Mouse (Mus musculus) liver, postnatal 0 days (tissue): ENCODE measurements around the gene Sgcb. TPM values are rescaled to one million over a fixed set of nuclear protein-coding genes. Genes with fewer than 3 reads are reported as not detected.

Experiments used
- ATAC-seq: fragments of 200-750 bp; cut with Nextera tagmentation; 2 replicates; pipeline ENCODE4 v1.8.0; 2017; ENCODE audit warnings: mild to moderate bottlenecking, moderate library complexity
- DNase-seq: peaks from one replicate; pipeline ENCODE4 v3.0.0-alpha.2; 2016
- H3K27ac ChIP-seq: fragments of 300-500 bp; sonication (generic); 2 replicates; pipeline ENCODE4 v1.5.1; 2014; ENCODE audit warnings: antibody characterized with exemption, moderate library complexity, mild to moderate bottlenecking, low read depth
- H3K27me3 ChIP-seq: fragments of 300-500 bp; sonication (generic); 2 replicates; pipeline ENCODE4 v1.6.1; 2014; ENCODE audit warnings: low read length, control low read depth, mixed read lengths; ENCODE audit not compliant: insufficient read depth
- H3K36me3 ChIP-seq: fragments of 300-500 bp; sonication (generic); replicated peaks from 2 replicates; pipeline ENCODE4 v1.6.1; 2014; ENCODE audit warnings: mild to moderate bottlenecking, control low read depth, low read length, moderate library complexity, mixed read lengths; ENCODE audit not compliant: insufficient read depth
- H3K4me1 ChIP-seq: fragments of 300-500 bp; sonication (generic); 2 replicates; pipeline ENCODE4 v1.6.1; 2014; ENCODE audit warnings: antibody characterized with exemption, mild to moderate bottlenecking, control low read depth; ENCODE audit not compliant: insufficient read depth
- H3K4me2 ChIP-seq: fragments of 300-500 bp; sonication (generic); 2 replicates; pipeline ENCODE4 v1.6.1; 2014; ENCODE audit warnings: low read depth, mild to moderate bottlenecking, low read length, moderate library complexity, mixed read lengths
- H3K4me3 ChIP-seq: fragments of 300-500 bp; sonication (generic); 2 replicates; pipeline ENCODE4 v1.5.1; 2014; ENCODE audit warnings: low read depth, low read length
- H3K9ac ChIP-seq: fragments of 300-500 bp; sonication (generic); replicated peaks from 2 replicates; pipeline ENCODE4 v1.6.1; 2014; ENCODE audit warnings: mild to moderate bottlenecking, moderate library complexity
- H3K9me3 ChIP-seq: fragments of 300-500 bp; sonication (generic); 2 replicates; pipeline ENCODE4 v1.6.1; 2016; ENCODE audit warnings: mild to moderate bottlenecking, control low read depth, low read length, mixed read lengths
- CTCF ChIP-seq: sonication (generic); IDR thresholded peaks from 2 replicates; pipeline ENCODE4 v1.5.1; 2016; ENCODE audit warnings: antibody characterized with exemption, low read depth
- EP300 ChIP-seq: IDR thresholded peaks from 2 replicates; pipeline ENCODE4 v1.6.1; 2016; ENCODE audit warnings: antibody characterized with exemption, low read depth, mild to moderate bottlenecking
- WGBS: fragments of 180-500 bp; shearing (Covaris S2); extraction: QIAGEN DNeasy Blood & Tissue Kit; methylation state at CpG from one replicate; pipeline ENCODE4 v1.1.7; 2014; ENCODE audit not compliant: insufficient replicate concordance; 5-methylcytosine and 5-hydroxymethylcytosine counted together
- polyA plus RNA-seq: library from polyadenylated mRNA; unstranded; fragments of >200 nt; fragmentation: Nextera tagmentation; extraction: Ambion mirVana; gene quantifications from 2 replicates; pipeline ENCODE4 v1.2.1, GENCODE M21; 2015

The Sgcb gene
- polyA plus RNA-seq, 1 experiment from 2014 or later, result 2.3 TPM

DNA sequence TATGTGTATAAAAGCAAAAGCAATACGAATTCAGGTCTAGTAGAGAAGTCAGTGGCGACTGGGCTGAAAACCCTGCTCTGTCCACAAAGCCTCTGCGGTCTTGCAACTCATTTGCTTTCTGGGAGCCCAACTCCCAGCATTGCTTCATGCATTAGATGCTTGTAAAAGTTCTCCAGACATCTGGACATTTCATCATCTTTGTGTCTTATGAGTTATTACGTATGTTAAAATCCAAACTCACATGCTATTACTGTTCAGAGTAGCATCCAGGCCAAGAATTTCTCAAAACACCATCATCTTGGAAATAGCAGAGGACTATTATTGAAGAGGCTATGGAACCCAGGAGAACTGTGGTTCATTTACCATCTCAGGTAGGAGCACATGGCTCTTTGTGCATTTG is 36.5 kb downstream of the Sgcb start:
- DNase-seq (no peak), ATAC-seq (no peak)
- Histone ChIP-seq H3K9me3 (no peaks in the 10 kb centered on the region; the same call in 1 of the 2 replicates), H3K27ac (no peak overlapping the region), H3K9ac (no peak overlapping the region), H3K4me3 (no peak overlapping the region), H3K36me3 (no peaks in the 10 kb centered on the region), H3K27me3 (no peaks in the 10 kb centered on the region), H3K4me1 (no peaks in the 10 kb centered on the region), H3K4me2 (no peak overlapping the region)
- TF ChIP-seq EP300 (no peak), CTCF (no peak)
- 84% methylated on average over 4 of the region's 4 CpGs for WGBS

DNA sequence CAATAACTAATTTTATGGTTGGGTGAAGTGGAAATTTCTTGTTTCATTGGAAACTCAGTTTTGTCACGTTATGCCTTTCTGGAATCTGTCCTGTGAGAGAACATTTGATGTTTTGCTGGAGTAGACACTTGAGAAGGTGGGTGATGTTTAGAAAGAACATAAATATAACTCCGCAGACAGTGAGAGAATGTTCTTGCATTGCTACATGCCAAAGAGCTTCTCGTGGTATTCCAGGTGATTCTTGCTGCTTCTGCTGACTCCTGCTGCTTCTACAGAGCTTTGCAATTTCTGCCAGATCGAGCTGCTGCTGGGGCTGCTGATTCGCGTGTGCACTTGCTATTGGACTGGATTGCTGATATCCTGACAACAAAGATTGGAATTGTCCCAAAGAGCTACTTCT is 42.6 kb downstream of the Sgcb start:
- Histone ChIP-seq H3K9me3 (no peaks in the 10 kb centered on the region; the same call in 1 of the 2 replicates), H3K4me3 (no peak overlapping the region), H3K4me1 (no peaks in the 10 kb centered on the region), H3K4me2 (no peak overlapping the region), H3K36me3 (no peaks in the 10 kb centered on the region), H3K9ac (no peak overlapping the region), H3K27ac (no peak overlapping the region), H3K27me3 (no peaks in the 10 kb centered on the region)
- ATAC-seq, result no peak
- 75% methylated on average over 6 of the region's 6 CpGs for WGBS
- no peak for DNase-seq
- TF ChIP-seq CTCF, result no peak
- TF ChIP-seq EP300, result no peak

DNA sequence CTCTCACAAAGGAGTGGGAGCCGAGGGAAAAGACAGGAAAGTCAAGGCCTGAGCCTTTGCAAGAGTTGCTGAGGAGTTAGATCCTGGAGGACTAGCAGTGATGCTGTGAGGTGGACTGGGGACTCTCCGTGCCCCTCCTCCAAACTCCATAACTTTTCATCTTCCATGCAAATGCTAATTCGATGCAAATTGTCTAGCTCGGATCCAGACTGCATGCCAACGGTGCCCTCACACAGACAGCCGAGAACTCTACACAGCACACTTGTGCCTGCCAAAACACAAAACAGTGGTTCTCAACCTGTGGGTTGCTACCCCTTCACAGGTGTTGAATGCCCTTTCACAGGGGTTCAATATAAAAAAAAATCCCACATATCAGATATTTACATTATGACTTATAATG is 43.0 kb downstream of the Sgcb start:
- ATAC-seq (no peak), DNase-seq (no peak)
- H3K27ac ChIP-seq, result no peak overlapping the region
- H3K27me3 ChIP-seq, result no peaks in the 10 kb centered on the region
- TF ChIP-seq EP300, result no peak
- no peak for TF ChIP-seq CTCF
- H3K4me3 ChIP-seq, result no peak overlapping the region
- no peak overlapping the region for H3K4me2 ChIP-seq
- WGBS, result 80% methylated on average over 6 of the region's 6 CpGs
- H3K9ac ChIP-seq, result no peak overlapping the region
- no peaks in the 10 kb centered on the region for H3K4me1 ChIP-seq
- H3K36me3 ChIP-seq, result no peaks in the 10 kb centered on the region
- H3K9me3 ChIP-seq, result no peaks in the 10 kb centered on the region

DNA sequence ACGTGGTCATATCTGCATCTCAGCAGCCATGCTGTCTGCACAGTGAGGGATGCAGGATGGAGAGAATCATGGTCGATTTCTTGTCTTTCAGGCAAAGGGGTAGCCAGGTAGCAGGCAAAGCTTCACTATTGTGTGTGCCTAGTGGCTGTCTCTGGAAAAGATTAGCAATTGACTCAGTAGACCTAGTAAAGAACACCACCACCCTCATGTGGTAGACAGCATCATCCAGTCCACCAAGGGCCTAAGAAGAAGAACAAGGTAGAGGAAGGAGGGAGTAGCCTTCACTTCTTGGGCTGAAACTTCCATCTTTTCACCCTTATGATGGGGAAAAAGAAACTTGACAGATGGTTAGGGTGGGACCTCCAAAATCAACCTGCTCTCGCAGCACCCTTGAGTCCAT is 44.7 kb downstream of the Sgcb start:
- Histone ChIP-seq H3K4me2 (no peak overlapping the region), H3K4me3 (no peak overlapping the region), H3K36me3 (no peaks in the 10 kb centered on the region), H3K27me3 (no peaks in the 10 kb centered on the region), H3K27ac (no peak overlapping the region), H3K9ac (no peak overlapping the region), H3K4me1 (no peaks in the 10 kb centered on the region), H3K9me3 (no peaks in the 10 kb centered on the region)
- ATAC-seq (no peak), DNase-seq (no peak)
- 64% methylated on average over 3 of the region's 3 CpGs for WGBS
- no peak for TF ChIP-seq CTCF
- TF ChIP-seq EP300, result no peak

DNA sequence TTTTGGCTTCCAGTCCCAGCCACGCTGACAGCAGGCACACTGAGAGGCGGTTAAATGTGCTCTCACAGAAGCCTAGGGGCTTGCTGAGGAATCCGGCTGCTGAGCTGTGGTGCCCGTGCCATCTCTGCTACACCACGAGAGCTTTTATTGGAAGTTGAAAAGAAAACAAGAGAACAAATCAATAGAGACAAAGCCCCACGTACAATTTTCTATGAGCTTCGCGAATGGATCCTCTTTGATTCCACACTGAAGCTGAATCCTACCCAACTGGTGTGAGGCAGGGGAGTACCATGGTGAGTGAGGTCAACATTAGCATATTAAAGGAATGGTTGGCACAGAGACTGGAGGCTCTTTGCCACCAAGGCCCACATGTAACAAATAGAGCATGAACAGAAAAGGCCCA is 46.2 kb downstream of the Sgcb start:
- Histone ChIP-seq H3K4me3 (no peak overlapping the region), H3K4me2 (no peak overlapping the region), H3K27ac (no peak overlapping the region), H3K9ac (no peak overlapping the region), H3K27me3 (no peaks in the 10 kb centered on the region), H3K36me3 (no peaks in the 10 kb centered on the region), H3K4me1 (no peaks in the 10 kb centered on the region), H3K9me3 (no peaks in the 10 kb centered on the region)
- ATAC-seq (no peak), DNase-seq (no peak)
- WGBS, result 78% methylated on average over 8 of the region's 8 CpGs
- no peak for TF ChIP-seq EP300
- TF ChIP-seq CTCF, result no peak

DNA sequence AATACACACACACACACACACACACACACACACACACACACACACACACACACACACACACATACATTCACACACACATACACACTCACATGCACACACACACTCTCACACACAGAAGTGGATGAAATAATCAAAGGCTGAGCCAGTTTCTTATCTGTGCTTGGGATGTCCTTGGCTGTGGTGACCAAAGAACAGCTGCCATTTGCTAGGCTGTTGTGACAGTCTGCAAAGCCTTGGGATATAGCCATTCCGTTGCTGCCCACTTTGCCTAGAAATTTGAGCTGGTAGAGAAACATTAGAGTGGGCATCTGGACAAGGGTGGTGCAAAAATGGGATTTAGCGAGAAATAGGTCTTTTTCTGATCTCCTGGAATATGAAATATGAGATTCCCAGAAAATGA is 47.6 kb downstream of the Sgcb start:
- no peak for TF ChIP-seq CTCF
- no peak for TF ChIP-seq EP300
- Histone ChIP-seq H3K4me3 (no peak overlapping the region), H3K27ac (no peak overlapping the region), H3K4me1 (no peaks in the 10 kb centered on the region), H3K9ac (no peak overlapping the region), H3K9me3 (no peaks in the 10 kb centered on the region), H3K4me2 (no peak overlapping the region), H3K36me3 (no peaks in the 10 kb centered on the region), H3K27me3 (no peaks in the 10 kb centered on the region)
- DNase-seq, result no peak
- 58% methylated on average over 2 of the region's 2 CpGs for WGBS
- ATAC-seq, result no peak
